Mouse (Mus musculus): ENCODE data around the gene Cpne8. TPM values are rescaled to one million over a fixed set of nuclear protein-coding genes. Genes with fewer than 3 reads are reported as not detected.
"Not testable (repeated sequence)": the region's sequence is repeated elsewhere in the genome, so short reads cannot be mapped to it uniquely, and the experiment has no call there.

Cpne8 gene
- total RNA-seq, 2 experiments from 2014 or later, result 24.6 to 29.8 TPM

- no peak for DNase-seq (ENCODE audit: low spot score in 2 of 2)
- intact Hi-C loops (cut with DNase I), result no loop called here
These were observed 57.2 kb downstream of the Cpne8 start for GRCm38 (mm10) chr15:90622005-90622404.

DNA sequence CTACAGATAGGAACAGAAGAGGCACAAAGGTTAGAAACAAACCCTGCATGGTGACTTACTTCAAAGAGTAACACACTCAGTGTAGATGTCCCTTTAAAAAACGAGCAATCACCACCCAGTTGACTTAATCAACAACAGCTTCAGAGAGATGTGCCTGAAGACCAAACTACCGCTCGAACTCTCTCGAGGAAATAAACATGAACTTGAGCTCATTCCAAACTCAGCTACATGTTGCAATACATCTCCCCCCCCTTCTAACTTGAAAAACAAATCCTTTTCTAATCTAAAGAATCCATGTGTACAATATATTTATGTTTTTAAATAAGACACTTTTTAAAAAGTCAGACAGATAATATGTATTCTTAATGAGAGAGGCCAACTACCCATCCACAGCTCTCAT is 59.5 kb downstream of the Cpne8 start:
- intact Hi-C loops (cut with DNase I), result no loop called here
- DNase-seq (ENCODE audit: low spot score in 2 of 2), result no peak

DNA sequence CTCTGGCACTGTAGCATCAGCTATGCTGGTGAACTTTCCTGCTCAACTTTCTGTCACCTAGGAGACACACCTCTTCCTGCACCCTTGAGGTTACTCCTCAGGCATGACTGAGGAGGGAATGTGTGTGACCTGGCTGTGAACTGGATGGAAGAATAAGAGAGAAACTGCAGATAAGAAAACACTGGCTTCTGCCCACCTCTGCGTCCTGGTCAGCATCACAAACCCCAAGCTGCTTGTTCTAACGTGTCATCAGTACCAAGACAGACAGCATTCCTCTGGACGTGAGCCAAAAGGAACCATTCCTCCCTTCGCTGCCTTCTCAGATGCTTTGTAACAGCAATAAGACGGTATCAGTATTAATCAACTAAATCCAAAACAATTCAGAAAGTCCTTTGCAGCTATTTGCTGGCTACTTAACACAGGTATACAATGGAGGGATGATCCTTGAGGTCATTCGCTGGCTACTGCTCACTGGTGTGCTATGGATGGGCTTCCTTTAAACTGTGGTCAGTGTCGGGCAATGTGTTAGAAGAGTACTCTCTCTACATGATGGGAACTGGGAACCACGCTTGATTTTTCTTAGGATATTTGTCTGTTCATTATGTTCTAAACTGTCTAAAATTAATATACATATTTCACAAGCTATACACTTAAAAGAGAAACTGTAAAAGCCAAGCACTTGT is 63.0 kb downstream of the Cpne8 start:
- intact Hi-C loops (cut with DNase I), result no loop called here
- no peak for DNase-seq (ENCODE audit: low spot score in 2 of 2)

- intact Hi-C loops (cut with DNase I); DNase-seq (ENCODE audit: low spot score in 2 of 2): not testable (repeated sequence)
These were observed 68.5 kb downstream of the Cpne8 start for GRCm38 (mm10) chr15:90610767-90611166.

DNA sequence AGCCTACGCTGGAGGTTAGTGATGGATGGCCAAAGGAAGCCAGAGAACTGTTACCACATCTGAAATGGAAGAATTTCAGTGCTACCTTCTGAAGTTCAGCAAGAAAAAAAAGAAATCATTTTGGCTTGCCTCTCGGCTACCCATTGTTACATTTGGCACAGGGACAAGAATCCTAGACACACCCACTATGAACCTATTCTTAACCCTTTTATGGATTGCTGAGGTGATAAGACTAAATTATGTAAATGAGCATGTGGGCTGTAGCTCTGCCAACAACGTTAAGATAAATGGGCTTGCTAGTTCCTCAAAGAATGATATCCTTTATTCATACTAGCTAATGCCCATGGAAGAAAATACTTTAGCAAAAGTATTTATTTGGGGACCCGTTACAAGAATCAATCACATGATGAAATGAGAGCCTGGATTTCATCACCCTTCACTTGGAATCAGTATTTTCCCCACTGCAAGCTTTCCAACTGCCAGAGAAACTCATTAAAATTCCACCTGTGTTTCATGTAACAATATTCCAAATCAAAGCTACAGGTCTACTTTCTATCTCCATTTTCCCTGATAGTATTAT is 69.3 kb downstream of the Cpne8 start:
- intact Hi-C loops (cut with DNase I), result no loop called here
- DNase-seq (ENCODE audit: low spot score in 2 of 2), result no peak

GRCm38 (mm10) chr15:90608368-90608767 is 70.9 kb downstream of the Cpne8 start:
- intact Hi-C loops (cut with DNase I), result no loop called here

GRCm38 (mm10) chr15:90607181-90607580 is 72.1 kb downstream of the Cpne8 start:
- no peak for DNase-seq (ENCODE audit: low spot score in 2 of 2)
- intact Hi-C loops (cut with DNase I), result no loop called here

More at GRCm38 (mm10) chr15:90608368-90608767, 70.9 kb downstream of the Cpne8 start:
- DNase-seq (ENCODE audit: low spot score in 2 of 2), result no peak

- no peak for DNase-seq (ENCODE audit: low spot score in 2 of 2)
These were observed 75.6 kb downstream of the Cpne8 start for GRCm38 (mm10) chr15:90603676-90604075.

GRCm38 (mm10) chr15:90597715-90598497 is 81.3 kb downstream of the Cpne8 start:
- intact Hi-C loops (cut with DNase I), result no loop called here

More at GRCm38 (mm10) chr15:90603676-90604075, 75.6 kb downstream of the Cpne8 start:
- intact Hi-C loops (cut with DNase I), result no loop called here

GRCm38 (mm10) chr15:90595592-90595991 is 83.6 kb downstream of the Cpne8 start:
- intact Hi-C loops (cut with DNase I), result no loop called here
- DNase-seq (ENCODE audit: low spot score in 2 of 2), result no peak

More at GRCm38 (mm10) chr15:90597715-90598497, 81.3 kb downstream of the Cpne8 start:
- no peak for DNase-seq (ENCODE audit: low spot score in 2 of 2)

- intact Hi-C loops (cut with DNase I), result no loop called here
- DNase-seq (ENCODE audit: low spot score in 2 of 2), result no peak
These were observed 89.6 kb downstream of the Cpne8 start for GRCm38 (mm10) chr15:90589587-90589986.

DNA sequence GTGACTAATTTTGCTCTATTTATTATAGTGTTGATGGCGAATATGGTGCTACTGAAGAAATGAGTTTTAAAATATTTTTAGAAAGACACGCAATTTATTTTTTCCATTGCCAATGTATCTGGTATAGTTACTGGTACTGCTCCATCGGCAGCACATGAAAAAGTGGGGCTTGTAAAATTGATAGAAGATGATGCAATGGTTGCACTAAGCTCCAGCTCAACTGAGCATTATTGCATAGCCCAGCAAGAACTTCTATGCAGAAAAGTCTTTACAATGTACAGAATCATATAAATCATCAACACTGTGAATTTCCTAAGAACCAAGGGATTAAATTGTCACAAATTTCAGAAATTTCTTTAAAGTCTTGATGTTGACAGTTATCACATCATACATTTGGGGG is 101.8 kb downstream of the Cpne8 start:
- intact Hi-C loops (cut with DNase I), result no loop called here
- no peak for DNase-seq (ENCODE audit: low spot score in 2 of 2)

DNA sequence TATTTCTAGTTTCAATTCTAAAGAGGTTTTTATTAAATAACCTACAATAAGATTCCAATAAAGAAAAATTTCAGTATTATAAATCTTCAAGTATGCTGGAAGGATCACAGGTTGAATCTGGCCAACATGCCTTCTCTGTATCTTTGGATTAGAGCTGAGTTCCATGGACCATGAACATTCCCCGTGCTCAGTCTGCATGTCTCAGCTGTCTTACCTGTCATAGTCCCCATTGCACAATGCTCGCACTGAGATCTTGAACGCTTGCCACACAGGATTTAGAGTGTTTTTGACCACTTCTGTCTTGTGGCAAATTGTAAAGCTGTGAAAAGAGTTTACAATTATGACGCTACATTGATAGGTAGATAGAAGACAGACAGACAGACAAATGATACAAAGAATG is 110.0 kb downstream of the Cpne8 start:
- no peak for DNase-seq (ENCODE audit: low spot score in 2 of 2)
- intact Hi-C loops (cut with DNase I), result no loop called here

GRCm38 (mm10) chr15:90568050-90568449 is 111.2 kb downstream of the Cpne8 start:
- intact Hi-C loops (cut with DNase I), result no loop called here
- peak in 1 of 2 experiments; percentile 33 for DNase-seq (ENCODE audit: low spot score in 2 of 2)

GRCm38 (mm10) chr15:90563996-90564395 is 115.2 kb downstream of the Cpne8 start:
- intact Hi-C loops (cut with DNase I), result no loop called here
- no peak for DNase-seq (ENCODE audit: low spot score in 2 of 2)

DNA sequence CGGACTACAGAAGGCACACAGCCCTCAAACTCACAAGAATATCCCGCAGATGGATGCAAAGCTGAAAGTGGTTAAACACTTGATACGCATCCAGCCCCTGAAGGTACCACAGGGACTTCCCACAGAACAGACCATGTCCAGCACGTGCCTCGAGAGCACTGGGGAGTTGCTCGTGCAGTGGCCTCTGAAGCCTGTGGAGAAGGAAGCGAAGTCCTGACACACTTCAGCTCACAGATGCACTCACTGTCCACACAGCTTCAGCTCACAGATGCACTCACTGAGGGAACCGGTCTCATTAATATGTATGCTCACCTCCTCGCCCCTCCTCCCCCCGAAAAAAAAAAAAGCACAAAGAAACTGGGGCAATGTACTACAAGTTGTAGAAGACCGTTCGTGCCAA is 117.6 kb downstream of the Cpne8 start:
- DNase-seq (ENCODE audit: low spot score in 2 of 2), result peak in 1 of 2 experiments; percentile 30
- intact Hi-C loops (cut with DNase I), result no loop called here

- DNase-seq (ENCODE audit: low spot score in 2 of 2), result no peak
- intact Hi-C loops (cut with DNase I), result no loop called here
These were observed 130.6 kb downstream of the Cpne8 start for GRCm38 (mm10) chr15:90548589-90548988.

- no peak for DNase-seq (ENCODE audit: low spot score in 2 of 2)
- intact Hi-C loops (cut with DNase I), result no loop called here
These were observed 135.8 kb downstream of the Cpne8 start for GRCm38 (mm10) chr15:90543447-90543846.

GRCm38 (mm10) chr15:90542126-90542525 is 137.1 kb downstream of the Cpne8 start:
- intact Hi-C loops (cut with DNase I), result no loop called here
- no peak for DNase-seq (ENCODE audit: low spot score in 2 of 2)

- intact Hi-C loops (cut with DNase I), result no loop called here
- DNase-seq (ENCODE audit: low spot score in 2 of 2), result no peak
These were observed 142.7 kb downstream of the Cpne8 start for GRCm38 (mm10) chr15:90536311-90537202.
